Mouse (Mus musculus): ENCODE data around the gene Camk1d. TPM values are rescaled to one million over a fixed set of nuclear protein-coding genes. Genes with fewer than 3 reads are reported as not detected.
A peak's percentile ranks its signal among the peaks of the same experiment; 100 is the strongest.

The Camk1d gene
- total and polyA plus RNA-seq, 2 experiments from 2014 or later, result 8.0 to 20.9 TPM

GRCm38 (mm10) chr2:5529992-5530391 lies 184.3 kb downstream of the Camk1d start:
- Histone ChIP-seq H3K4me2 (ENCODE audit: low read depth, low read length, poor library complexity, severe bottlenecking) (no peak overlapping the region), H3K4me1 (ENCODE audit: insufficient read depth, low read length) (no peaks in the 10 kb centered on the region), H3K27ac (ENCODE audit: low read depth, low read length) (no peak overlapping the region), H3K4me3 (ENCODE audit: low read depth, low read length) (no peak overlapping the region), H3K36me3 (ENCODE audit: insufficient read depth, low read length) (no peaks in the 10 kb centered on the region), H3K27me3 (ENCODE audit: insufficient read depth, low read length) (no peaks in the 10 kb centered on the region), H3K9ac (replicated peaks; ENCODE audit: low read length, poor library complexity, severe bottlenecking) (no peak overlapping the region), H3K9me3 (ENCODE audit: low read length) (no peaks in the 10 kb centered on the region)
- ATAC-seq (ENCODE audit: low FRiP score) (no peak), DNase-seq (ENCODE audit: low spot score) (peak; percentile 68)
- 85% methylated on average over 2 of the region's 2 CpGs for WGBS
- TF ChIP-seq CTCF (IDR thresholded peaks at IDR 0.05), result no peak

GRCm38 (mm10) chr2:5519221-5519669 lies 195.1 kb downstream of the Camk1d start:
- Histone ChIP-seq H3K27me3 (ENCODE audit: insufficient read depth, low read length) (no peaks in the 10 kb centered on the region), H3K36me3 (ENCODE audit: insufficient read depth, low read length) (no peaks in the 10 kb centered on the region)
- no peak for ATAC-seq (ENCODE audit: low FRiP score)

GRCm38 (mm10) chr2:5515106-5515505 lies 199.2 kb downstream of the Camk1d start:
- H3K27me3 ChIP-seq (ENCODE audit: insufficient read depth, low read length), result no peaks in the 10 kb centered on the region
- no peak for TF ChIP-seq CTCF (IDR thresholded peaks at IDR 0.05)
- H3K36me3 ChIP-seq (ENCODE audit: insufficient read depth, low read length), result no peaks in the 10 kb centered on the region
- WGBS, result 86% methylated on average over 2 of the region's 2 CpGs
- no peak for DNase-seq (ENCODE audit: low spot score)
- ATAC-seq (ENCODE audit: low FRiP score), result no peak
- H3K4me2 ChIP-seq (ENCODE audit: low read depth, low read length, poor library complexity, severe bottlenecking), result no peak overlapping the region
- no peak overlapping the region for H3K9ac ChIP-seq (replicated peaks; ENCODE audit: low read length, poor library complexity, severe bottlenecking)
- no peaks in the 10 kb centered on the region for H3K4me1 ChIP-seq (ENCODE audit: insufficient read depth, low read length)
- no peak overlapping the region for H3K27ac ChIP-seq (ENCODE audit: low read depth, low read length)
- no peak overlapping the region for H3K4me3 ChIP-seq (ENCODE audit: low read depth, low read length)
- no peaks in the 10 kb centered on the region for H3K9me3 ChIP-seq (ENCODE audit: low read length)

More at GRCm38 (mm10) chr2:5519221-5519669, 195.1 kb downstream of the Camk1d start:
- Histone ChIP-seq H3K4me1 (ENCODE audit: insufficient read depth, low read length) (no peaks in the 10 kb centered on the region), H3K9ac (replicated peaks; ENCODE audit: low read length, poor library complexity, severe bottlenecking) (no peak overlapping the region), H3K9me3 (ENCODE audit: low read length) (no peaks in the 10 kb centered on the region), H3K27ac (ENCODE audit: low read depth, low read length) (no peak overlapping the region), H3K4me2 (ENCODE audit: low read depth, low read length, poor library complexity, severe bottlenecking) (no peak overlapping the region), H3K4me3 (ENCODE audit: low read depth, low read length) (no peak overlapping the region)
- 51% methylated on average over 8 of the region's 8 CpGs for WGBS
- TF ChIP-seq CTCF (IDR thresholded peaks at IDR 0.05), result no peak
- peak; percentile 20 for DNase-seq (ENCODE audit: low spot score)

GRCm38 (mm10) chr2:5514095-5514494 lies 200.2 kb downstream of the Camk1d start:
- H3K9me3 ChIP-seq (ENCODE audit: low read length), result no peaks in the 10 kb centered on the region
- no peaks in the 10 kb centered on the region for H3K36me3 ChIP-seq (ENCODE audit: insufficient read depth, low read length)
- no peak overlapping the region for H3K4me2 ChIP-seq (ENCODE audit: low read depth, low read length, poor library complexity, severe bottlenecking)
- TF ChIP-seq CTCF (IDR thresholded peaks at IDR 0.05), result no peak
- no peaks in the 10 kb centered on the region for H3K4me1 ChIP-seq (ENCODE audit: insufficient read depth, low read length)
- WGBS, result 93% methylated on average over 5 of the region's 5 CpGs
- no peaks in the 10 kb centered on the region for H3K27me3 ChIP-seq (ENCODE audit: insufficient read depth, low read length)
- ATAC-seq (ENCODE audit: low FRiP score) (no peak), DNase-seq (ENCODE audit: low spot score) (no peak)
- H3K4me3 ChIP-seq (ENCODE audit: low read depth, low read length), result no peak overlapping the region
- H3K27ac ChIP-seq (ENCODE audit: low read depth, low read length), result no peak overlapping the region
- H3K9ac ChIP-seq (replicated peaks; ENCODE audit: low read length, poor library complexity, severe bottlenecking), result no peak overlapping the region

- Histone ChIP-seq H3K27ac (ENCODE audit: low read depth, low read length) (no peak overlapping the region), H3K4me2 (ENCODE audit: low read depth, low read length, poor library complexity, severe bottlenecking) (no peak overlapping the region), H3K4me3 (ENCODE audit: low read depth, low read length) (no peak overlapping the region), H3K36me3 (ENCODE audit: insufficient read depth, low read length) (no peaks in the 10 kb centered on the region), H3K4me1 (ENCODE audit: insufficient read depth, low read length) (no peaks in the 10 kb centered on the region), H3K9me3 (ENCODE audit: low read length) (no peaks in the 10 kb centered on the region), H3K27me3 (ENCODE audit: insufficient read depth, low read length) (no peaks in the 10 kb centered on the region), H3K9ac (replicated peaks; ENCODE audit: low read length, poor library complexity, severe bottlenecking) (no peak overlapping the region)
- 95% methylated on average over 2 of the region's 2 CpGs for WGBS
- DNase-seq (ENCODE audit: low spot score), result no peak
- TF ChIP-seq CTCF (IDR thresholded peaks at IDR 0.05), result no peak
- no peak for ATAC-seq (ENCODE audit: low FRiP score)
Measured at GRCm38 (mm10) chr2:5513621-5514020, 200.7 kb downstream of the Camk1d start.

DNA sequence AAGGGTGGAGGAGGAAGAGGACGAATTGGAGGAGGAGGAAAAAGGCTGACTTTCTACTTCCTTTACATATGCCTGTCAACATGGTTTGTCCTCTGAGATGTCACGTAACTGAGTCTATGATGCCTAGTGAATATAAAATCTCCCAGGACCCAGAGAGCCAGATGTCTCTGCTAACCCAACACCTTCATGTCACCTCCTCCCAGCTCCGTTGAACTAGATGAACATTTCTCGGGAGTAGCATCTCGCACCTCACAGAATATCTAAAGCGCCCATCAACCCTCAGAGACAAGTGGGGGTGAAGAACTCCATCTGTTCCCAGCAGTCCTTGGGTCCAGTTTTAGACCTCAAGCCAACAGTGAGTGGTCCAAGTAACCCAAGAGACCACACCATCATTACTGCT lies 204.3 kb downstream of the Camk1d start:
- WGBS, result 90% methylated on average over 6 of the region's 6 CpGs
- TF ChIP-seq CTCF (IDR thresholded peaks at IDR 0.05), result no peak
- no peaks in the 10 kb centered on the region for H3K36me3 ChIP-seq (ENCODE audit: insufficient read depth, low read length)
- H3K9me3 ChIP-seq (ENCODE audit: low read length), result peaks cover 7% of the 10 kb centered on the region; the same call in 1 of the 2 replicates
- DNase-seq (ENCODE audit: low spot score) (no peak), ATAC-seq (ENCODE audit: low FRiP score) (no peak)
- no peaks in the 10 kb centered on the region for H3K27me3 ChIP-seq (ENCODE audit: insufficient read depth, low read length)
- H3K4me3 ChIP-seq (ENCODE audit: low read depth, low read length), result no peak overlapping the region
- H3K27ac ChIP-seq (ENCODE audit: low read depth, low read length), result no peak overlapping the region
- H3K4me2 ChIP-seq (ENCODE audit: low read depth, low read length, poor library complexity, severe bottlenecking), result no peak overlapping the region
- no peak overlapping the region for H3K9ac ChIP-seq (replicated peaks; ENCODE audit: low read length, poor library complexity, severe bottlenecking)
- H3K4me1 ChIP-seq (ENCODE audit: insufficient read depth, low read length), result no peaks in the 10 kb centered on the region
